Mouse (Mus musculus): ENCODE measurements at regions not wholly inside any gene's neighbourhood (a gene's known extent, or its start where the extent isn't known, plus 50 kb on each side); places are given as distances from the start of the nearest gene placed in this dataset.

DNA sequence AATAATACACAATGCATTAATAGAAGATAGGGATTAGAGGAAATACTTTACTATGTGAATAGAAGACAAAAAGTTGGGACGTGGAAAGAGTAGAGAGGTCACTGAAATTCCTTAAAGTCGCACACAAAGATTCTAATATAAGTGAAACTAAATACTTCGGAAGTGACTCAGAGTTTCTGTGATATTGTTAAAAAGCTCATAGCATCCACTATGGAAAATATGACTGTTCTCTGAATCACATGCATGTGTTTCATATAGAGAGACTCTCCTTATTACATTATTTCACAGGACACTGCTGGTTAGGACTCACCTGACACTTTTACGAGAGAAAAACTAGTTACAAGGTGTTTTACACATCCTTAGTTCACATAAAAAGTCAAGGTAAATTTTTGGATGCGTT lies 446.1 kb upstream of the Adamts5 start:
- H3K9me3 ChIP-seq, result no peaks in the 10 kb centered on the region
- no peak overlapping the region for H3K4me3 ChIP-seq (replicated peaks)
- H3K4me1 ChIP-seq (replicated peaks), result no peaks in the 10 kb centered on the region
- ATAC-seq (ENCODE audit: insufficient number of reproducible peaks, insufficient read depth, low FRiP score, low TSS enrichment, low read depth), result no peak
- no peaks in the 10 kb centered on the region for H3K27me3 ChIP-seq
- H3K9ac ChIP-seq (replicated peaks), result no peak overlapping the region
- H3K27ac ChIP-seq, result no peak overlapping the region
- no peak overlapping the region for H3K4me2 ChIP-seq
- 78% methylated on average over 5 of the region's 5 CpGs for WGBS
- H3K36me3 ChIP-seq, result no peaks in the 10 kb centered on the region

DNA sequence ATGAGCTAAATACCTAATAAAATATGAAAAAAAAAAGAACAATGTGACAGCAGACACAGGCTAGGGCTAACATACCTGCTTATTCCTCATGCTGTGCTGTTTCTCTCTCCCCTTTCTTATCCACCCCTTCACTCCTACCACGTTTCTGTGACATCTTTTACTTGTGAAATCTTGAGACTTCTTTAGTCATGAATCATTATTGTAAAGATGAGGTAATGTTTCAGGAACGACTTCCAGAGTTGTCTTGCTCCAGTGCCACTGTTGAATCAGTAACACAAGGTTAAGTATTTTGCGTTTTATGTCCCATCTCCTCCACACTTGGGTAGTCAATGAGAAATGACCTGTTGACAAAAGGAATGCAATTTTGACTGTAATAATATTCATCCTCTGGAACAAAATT lies 445.3 kb upstream of the Adamts5 start:
- no peaks in the 10 kb centered on the region for H3K9me3 ChIP-seq
- ATAC-seq (ENCODE audit: insufficient number of reproducible peaks, insufficient read depth, low FRiP score, low TSS enrichment, low read depth), result no peak
- no peaks in the 10 kb centered on the region for H3K4me1 ChIP-seq (replicated peaks)
- 66% methylated on average over 3 of the region's 3 CpGs for WGBS
- H3K36me3 ChIP-seq, result no peaks in the 10 kb centered on the region
- H3K4me2 ChIP-seq, result no peak overlapping the region
- no peaks in the 10 kb centered on the region for H3K27me3 ChIP-seq
- H3K9ac ChIP-seq (replicated peaks), result no peak overlapping the region
- H3K4me3 ChIP-seq (replicated peaks), result no peak overlapping the region
- no peak overlapping the region for H3K27ac ChIP-seq

DNA sequence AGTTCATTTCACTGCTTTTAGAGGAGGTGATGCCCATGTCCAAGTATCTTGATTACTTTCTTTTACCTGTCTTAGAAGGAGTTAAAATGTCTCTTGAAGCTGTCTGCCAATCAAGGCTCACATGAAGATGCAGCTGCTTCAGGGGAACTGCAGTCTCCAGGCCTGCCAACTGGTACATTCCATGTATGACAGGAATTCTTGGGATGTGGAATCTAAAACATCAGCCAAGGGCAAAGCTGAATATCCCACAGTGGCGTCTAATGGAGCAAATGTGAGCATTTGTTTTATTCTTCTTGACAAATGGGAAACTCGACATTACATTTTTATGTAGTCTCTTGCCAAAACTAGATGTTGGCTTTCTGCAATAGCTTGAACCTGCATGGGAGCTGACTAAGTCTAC lies 438.7 kb upstream of the Adamts5 start:
- Histone ChIP-seq H3K4me2 (no peak overlapping the region), H3K9me3 (no peaks in the 10 kb centered on the region), H3K9ac (replicated peaks) (no peak overlapping the region), H3K27ac (no peak overlapping the region), H3K4me1 (replicated peaks) (no peaks in the 10 kb centered on the region), H3K4me3 (replicated peaks) (no peak overlapping the region), H3K36me3 (no peaks in the 10 kb centered on the region), H3K27me3 (no peaks in the 10 kb centered on the region)
- ATAC-seq (ENCODE audit: insufficient number of reproducible peaks, insufficient read depth, low FRiP score, low TSS enrichment, low read depth), result no peak
- WGBS, result 85% methylated on average over 2 of the region's 2 CpGs

DNA sequence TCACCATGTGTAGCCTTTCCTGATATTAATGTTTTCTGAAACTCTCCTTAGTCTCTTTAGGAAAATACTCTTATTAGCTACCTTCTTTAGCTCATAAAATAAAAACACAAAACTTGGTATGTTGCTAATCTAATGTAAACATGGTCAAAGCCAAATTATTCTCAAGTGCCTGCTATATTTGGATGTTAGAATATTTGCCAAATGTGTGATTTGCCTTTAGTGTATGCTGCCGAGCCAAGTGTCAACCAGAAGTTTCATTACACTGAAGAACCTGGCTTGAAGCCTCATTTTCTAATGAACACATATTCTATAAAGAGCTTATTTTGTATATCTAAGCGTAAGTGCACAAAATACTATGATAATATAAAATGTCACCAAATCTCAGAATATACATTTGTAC lies 423.8 kb upstream of the Adamts5 start:
- H3K27me3 ChIP-seq, result no peaks in the 10 kb centered on the region
- H3K4me3 ChIP-seq (replicated peaks), result no peak overlapping the region
- H3K36me3 ChIP-seq, result no peaks in the 10 kb centered on the region
- H3K4me1 ChIP-seq (replicated peaks), result no peaks in the 10 kb centered on the region
- no peak overlapping the region for H3K4me2 ChIP-seq
- WGBS, result 86% methylated on average over 2 of the region's 2 CpGs
- H3K9me3 ChIP-seq, result no peaks in the 10 kb centered on the region
- no peak for ATAC-seq (ENCODE audit: insufficient number of reproducible peaks, insufficient read depth, low FRiP score, low TSS enrichment, low read depth)
- no peak overlapping the region for H3K9ac ChIP-seq (replicated peaks)
- no peak overlapping the region for H3K27ac ChIP-seq

DNA sequence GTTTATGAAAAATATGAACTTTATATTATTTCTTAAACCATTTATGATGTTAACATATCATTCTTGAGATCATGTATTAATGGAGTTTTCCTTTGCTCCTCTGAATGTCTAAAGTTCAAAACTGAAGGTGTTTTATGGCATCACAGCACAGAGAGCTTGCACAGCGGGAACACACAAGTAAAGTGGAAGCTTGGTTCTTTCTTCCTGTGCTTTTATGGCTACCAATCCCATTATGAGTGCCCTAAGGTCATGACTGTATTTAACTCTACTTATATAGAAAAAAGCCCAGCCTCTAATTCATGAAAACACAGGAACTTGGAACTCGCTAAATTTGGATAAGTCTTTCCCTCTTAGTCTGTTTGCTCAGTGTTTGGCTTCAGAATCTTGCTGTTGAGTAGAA lies 417.3 kb upstream of the Adamts5 start:
- Histone ChIP-seq H3K9me3 (no peaks in the 10 kb centered on the region), H3K4me2 (no peak overlapping the region), H3K27me3 (no peaks in the 10 kb centered on the region), H3K4me1 (replicated peaks) (no peaks in the 10 kb centered on the region), H3K27ac (no peak overlapping the region), H3K4me3 (replicated peaks) (no peak overlapping the region), H3K36me3 (no peaks in the 10 kb centered on the region), H3K9ac (replicated peaks) (no peak overlapping the region)
- no peak for ATAC-seq (ENCODE audit: insufficient number of reproducible peaks, insufficient read depth, low FRiP score, low TSS enrichment, low read depth)
- 12% methylated on average over 2 of the region's 2 CpGs for WGBS

DNA sequence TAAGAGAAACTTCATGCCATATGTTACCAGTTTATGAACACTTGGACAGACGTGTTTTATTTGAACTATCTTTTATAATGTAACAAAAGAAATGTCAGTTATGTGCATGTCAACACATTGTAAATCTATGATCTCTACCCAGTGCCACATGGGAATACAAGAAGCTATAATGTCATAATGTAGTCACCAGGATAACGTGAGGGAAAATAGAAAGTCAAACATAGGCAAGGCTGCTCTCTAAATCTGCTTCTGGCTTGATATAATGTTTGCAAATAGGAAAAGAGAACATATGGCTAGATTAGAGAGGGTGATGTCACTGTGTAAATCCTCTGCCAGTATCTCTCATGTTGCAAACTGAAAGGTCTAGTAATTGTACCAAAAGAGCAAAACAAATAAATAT lies 408.1 kb upstream of the Adamts5 start:
- peaks cover 7% of the 10 kb centered on the region; the same call in 1 of the 2 replicates for H3K4me1 ChIP-seq (replicated peaks)
- WGBS, result 17% methylated on average over 2 of the region's 2 CpGs
- no peak overlapping the region for H3K4me3 ChIP-seq (replicated peaks)
- H3K9ac ChIP-seq (replicated peaks), result no peak overlapping the region
- no peak for ATAC-seq (ENCODE audit: insufficient number of reproducible peaks, insufficient read depth, low FRiP score, low TSS enrichment, low read depth)
- H3K9me3 ChIP-seq, result no peaks in the 10 kb centered on the region
- H3K27ac ChIP-seq, result no peak overlapping the region
- no peaks in the 10 kb centered on the region for H3K27me3 ChIP-seq
- H3K4me2 ChIP-seq, result no peak overlapping the region
- H3K36me3 ChIP-seq, result no peaks in the 10 kb centered on the region

DNA sequence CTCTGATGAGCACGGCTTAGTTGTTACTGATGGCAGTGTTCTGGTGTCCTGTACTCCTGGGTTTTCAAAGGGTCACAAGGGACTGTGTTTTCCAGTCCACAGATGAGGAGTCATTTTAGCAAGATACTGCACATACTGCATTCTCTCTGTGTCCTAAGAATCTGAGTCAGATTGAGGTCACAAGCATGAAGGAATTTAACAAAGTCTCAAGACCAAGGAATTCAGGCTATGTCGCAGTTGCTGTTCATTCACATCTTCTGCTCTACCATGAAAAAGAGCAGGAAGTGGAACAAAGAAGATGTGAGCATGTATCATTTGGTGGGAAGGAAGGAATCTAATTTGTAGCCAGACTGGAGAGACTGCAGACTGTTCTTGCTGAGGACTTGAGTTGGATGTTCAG lies 402.2 kb upstream of the Adamts5 start:
- H3K4me2 ChIP-seq, result no peak overlapping the region
- no peaks in the 10 kb centered on the region for H3K9me3 ChIP-seq
- 84% methylated on average over 2 of the region's 2 CpGs for WGBS
- H3K4me1 ChIP-seq (replicated peaks), result no peaks in the 10 kb centered on the region
- no peak overlapping the region for H3K4me3 ChIP-seq (replicated peaks)
- H3K36me3 ChIP-seq, result no peaks in the 10 kb centered on the region
- H3K9ac ChIP-seq (replicated peaks), result no peak overlapping the region
- no peak for ATAC-seq (ENCODE audit: insufficient number of reproducible peaks, insufficient read depth, low FRiP score, low TSS enrichment, low read depth)
- no peaks in the 10 kb centered on the region for H3K27me3 ChIP-seq
- no peak overlapping the region for H3K27ac ChIP-seq

DNA sequence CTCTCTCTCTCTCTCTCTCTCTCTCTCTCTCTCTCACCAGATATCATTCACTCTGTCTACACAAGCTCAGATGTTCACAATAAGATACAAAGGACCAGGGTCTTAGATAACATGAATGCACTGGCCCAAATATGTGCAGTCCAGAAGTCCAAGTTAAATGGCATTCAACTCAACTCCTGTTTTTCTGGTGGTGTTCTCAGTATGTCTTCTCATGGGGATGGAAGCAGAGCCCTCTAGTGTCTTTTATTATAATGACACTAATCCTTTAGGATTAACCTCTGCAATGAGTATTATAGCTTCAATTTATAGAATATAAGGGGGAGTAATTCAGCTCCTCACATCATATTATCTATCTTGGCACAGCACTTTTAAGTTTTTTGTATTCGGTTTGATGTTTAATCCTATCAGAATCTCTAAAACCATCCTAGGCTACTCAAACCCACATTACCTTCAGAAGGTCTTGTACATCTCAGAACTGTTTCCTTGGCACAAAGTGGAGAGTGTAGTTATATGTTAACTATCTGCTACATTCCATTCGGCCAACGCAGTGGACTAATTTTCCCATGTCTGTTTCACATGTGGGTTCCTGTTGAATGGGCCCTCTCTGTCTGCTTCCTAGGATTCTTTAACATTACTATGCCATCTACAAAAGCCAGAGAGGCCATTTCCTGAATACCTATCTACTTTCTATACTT lies 401.0 kb upstream of the Adamts5 start:
- no peaks in the 10 kb centered on the region for H3K36me3 ChIP-seq
- no peak overlapping the region for H3K9ac ChIP-seq (replicated peaks)
- no peaks in the 10 kb centered on the region for H3K27me3 ChIP-seq
- 63% methylated on average over 3 of the region's 3 CpGs for WGBS
- H3K4me2 ChIP-seq, result no peak overlapping the region
- H3K9me3 ChIP-seq, result no peaks in the 10 kb centered on the region
- no peaks in the 10 kb centered on the region for H3K4me1 ChIP-seq (replicated peaks)
- no peak for ATAC-seq (ENCODE audit: insufficient number of reproducible peaks, insufficient read depth, low FRiP score, low TSS enrichment, low read depth)
- H3K27ac ChIP-seq, result no peak overlapping the region
- H3K4me3 ChIP-seq (replicated peaks), result no peak overlapping the region

DNA sequence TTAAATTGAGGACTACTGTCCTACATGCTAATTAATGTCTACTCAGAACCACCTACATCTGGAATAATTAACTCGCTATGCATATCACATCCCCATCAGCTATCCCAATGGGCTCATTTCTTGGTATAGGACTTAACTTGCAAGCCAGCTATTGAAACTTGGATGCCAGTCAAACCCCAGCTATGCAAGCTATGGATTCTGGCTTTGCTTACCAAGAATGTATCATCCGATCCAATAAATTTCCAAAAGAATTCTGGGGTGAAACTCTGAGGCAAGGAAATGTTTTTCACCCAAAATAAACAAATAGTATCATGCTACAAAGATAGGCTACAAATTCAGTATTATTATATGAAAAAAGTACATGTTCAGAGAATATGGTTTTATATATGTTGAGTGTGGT lies 392.8 kb upstream of the Adamts5 start:
- no peak for ATAC-seq (ENCODE audit: insufficient number of reproducible peaks, insufficient read depth, low FRiP score, low TSS enrichment, low read depth)
- Histone ChIP-seq H3K4me1 (replicated peaks) (0 out of 2 replicates have a peak, but pooled peaks cover 5% of the 10 kb centered on the region), H3K9me3 (no peaks in the 10 kb centered on the region), H3K9ac (replicated peaks) (no peak overlapping the region), H3K4me2 (no peak overlapping the region), H3K27ac (no peak overlapping the region), H3K4me3 (replicated peaks) (no peak overlapping the region), H3K27me3 (no peaks in the 10 kb centered on the region), H3K36me3 (no peaks in the 10 kb centered on the region)
- 90% methylated on average over 2 of the region's 2 CpGs for WGBS

DNA sequence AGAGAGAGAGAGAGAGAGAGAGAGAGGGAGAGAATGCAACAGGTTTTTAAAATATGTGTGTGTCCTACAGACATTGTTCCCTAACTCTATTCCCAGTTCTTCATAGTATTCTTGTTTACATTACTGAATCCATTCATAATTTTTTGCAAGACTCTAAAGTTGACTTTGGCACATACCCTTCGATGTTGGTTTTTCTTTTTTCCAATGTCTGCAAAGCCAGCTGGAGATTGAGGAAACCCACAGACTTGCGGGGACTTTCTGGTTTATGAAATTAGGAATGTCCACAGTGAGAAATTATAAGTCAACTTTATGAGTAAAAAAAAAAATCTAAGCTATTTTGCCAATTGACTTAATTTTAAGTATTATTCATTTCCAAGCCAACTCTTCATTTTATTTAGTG lies 379.7 kb upstream of the Adamts5 start:
- WGBS, result 88% methylated on average over 2 of the region's 2 CpGs
- no peak overlapping the region for H3K4me2 ChIP-seq
- no peaks in the 10 kb centered on the region for H3K27me3 ChIP-seq
- no peak for ATAC-seq (ENCODE audit: insufficient number of reproducible peaks, insufficient read depth, low FRiP score, low TSS enrichment, low read depth)
- H3K9me3 ChIP-seq, result no peaks in the 10 kb centered on the region
- no peak overlapping the region for H3K27ac ChIP-seq
- no peak overlapping the region for H3K4me3 ChIP-seq (replicated peaks)
- no peak overlapping the region for H3K9ac ChIP-seq (replicated peaks)
- H3K4me1 ChIP-seq (replicated peaks), result no peaks in the 10 kb centered on the region; the same call in 1 of the 2 replicates
- no peaks in the 10 kb centered on the region for H3K36me3 ChIP-seq

DNA sequence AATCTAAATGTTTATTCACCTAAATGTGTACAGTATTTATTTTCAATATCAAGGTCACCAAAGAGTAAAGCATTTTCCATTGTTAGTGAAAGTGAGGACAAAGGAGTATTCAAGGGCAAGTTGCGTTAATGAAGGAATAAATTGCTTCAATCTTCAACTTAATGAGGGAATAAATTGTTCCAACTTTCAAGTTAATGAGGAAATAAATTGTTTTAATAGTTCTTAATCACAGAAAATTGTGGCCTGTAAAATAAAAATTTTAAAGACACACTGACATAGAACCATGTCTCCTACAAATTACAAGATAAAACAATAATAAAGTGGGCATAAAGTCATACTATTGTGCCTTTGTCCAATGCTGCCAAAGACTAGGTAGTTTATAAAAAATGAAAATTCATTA lies 375.4 kb upstream of the Adamts5 start:
- no peak for ATAC-seq (ENCODE audit: insufficient number of reproducible peaks, insufficient read depth, low FRiP score, low TSS enrichment, low read depth)
- Histone ChIP-seq H3K36me3 (no peaks in the 10 kb centered on the region), H3K27me3 (no peaks in the 10 kb centered on the region), H3K4me2 (no peak overlapping the region), H3K27ac (no peak overlapping the region), H3K9ac (replicated peaks) (no peak overlapping the region), H3K4me3 (replicated peaks) (no peak overlapping the region), H3K9me3 (no peaks in the 10 kb centered on the region), H3K4me1 (replicated peaks) (no peaks in the 10 kb centered on the region; the same call in 1 of the 2 replicates)
- 60% methylated on average over 1 of the region's 1 CpGs for WGBS

DNA sequence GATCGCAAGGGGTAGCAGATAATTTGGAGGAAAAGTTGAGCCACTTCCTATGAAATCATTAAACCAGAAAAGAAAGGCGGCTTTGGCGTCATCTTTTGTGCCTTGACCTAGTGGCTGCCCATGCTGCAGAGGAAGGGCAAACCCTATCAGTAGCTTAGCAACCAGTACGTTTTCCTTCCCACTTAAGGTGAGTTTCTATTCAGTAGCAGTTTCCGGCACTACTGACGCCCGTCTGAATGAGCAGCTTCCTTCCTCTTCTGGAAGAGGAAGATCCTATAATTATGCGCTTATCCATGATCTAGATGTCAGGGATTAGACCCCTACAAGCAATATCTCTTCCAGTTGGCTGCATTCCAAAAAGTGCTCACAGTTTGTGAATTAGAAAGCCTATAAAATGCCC lies 360.0 kb upstream of the Adamts5 start:
- Histone ChIP-seq H3K9ac (replicated peaks) (no peak overlapping the region), H3K36me3 (no peaks in the 10 kb centered on the region), H3K4me3 (replicated peaks) (no peak overlapping the region), H3K4me2 (no peak overlapping the region), H3K27me3 (no peaks in the 10 kb centered on the region), H3K9me3 (no peaks in the 10 kb centered on the region), H3K4me1 (replicated peaks) (no peaks in the 10 kb centered on the region), H3K27ac (no peak overlapping the region)
- ATAC-seq (ENCODE audit: insufficient number of reproducible peaks, insufficient read depth, low FRiP score, low TSS enrichment, low read depth), result no peak
- 82% methylated on average over 8 of the region's 8 CpGs for WGBS
